Mouse (Mus musculus): ENCODE data around the gene Nans. TPM values are rescaled to one million over a fixed set of nuclear protein-coding genes. Genes with fewer than 3 reads are reported as not detected.

The Nans gene
- polyA plus RNA-seq, 1 experiment from 2014 or later: 89.1 TPM

DNA sequence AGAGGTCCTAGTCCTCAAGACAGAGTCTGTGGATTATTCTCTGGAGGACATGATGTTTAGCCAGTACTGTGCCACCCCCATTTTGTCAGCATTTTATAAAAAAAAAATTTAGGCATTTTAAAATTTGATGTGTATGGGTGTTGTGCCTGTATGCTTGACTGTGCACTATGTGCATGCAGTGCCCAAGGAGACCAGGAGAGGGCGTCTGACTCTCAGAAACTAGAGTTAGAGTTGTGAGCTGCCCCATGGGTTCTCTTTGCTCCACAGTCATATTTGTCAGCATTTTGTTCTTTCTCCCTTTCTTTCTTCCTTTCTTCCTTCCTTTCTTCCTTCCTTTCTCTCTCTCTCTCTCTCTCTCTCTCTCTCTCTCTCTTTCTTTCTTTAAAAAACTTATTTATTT lies 55.3 kb downstream of the Nans start:
- H3K36me3 ChIP-seq: no peaks in the 10 kb centered on the region
- no peak overlapping the region for H3K27ac ChIP-seq
- no peak for DNase-seq (ENCODE audit: low spot score)
- no peaks in the 10 kb centered on the region for H3K4me1 ChIP-seq
- no peak overlapping the region for H3K4me3 ChIP-seq
- H3K27me3 ChIP-seq (ENCODE audit: insufficient read depth, poor library complexity, severe bottlenecking): peaks cover 53% of the 10 kb centered on the region
- H3K9me3 ChIP-seq: no peaks in the 10 kb centered on the region
- 27% methylated on average over 1 of the region's 1 CpGs for WGBS

DNA sequence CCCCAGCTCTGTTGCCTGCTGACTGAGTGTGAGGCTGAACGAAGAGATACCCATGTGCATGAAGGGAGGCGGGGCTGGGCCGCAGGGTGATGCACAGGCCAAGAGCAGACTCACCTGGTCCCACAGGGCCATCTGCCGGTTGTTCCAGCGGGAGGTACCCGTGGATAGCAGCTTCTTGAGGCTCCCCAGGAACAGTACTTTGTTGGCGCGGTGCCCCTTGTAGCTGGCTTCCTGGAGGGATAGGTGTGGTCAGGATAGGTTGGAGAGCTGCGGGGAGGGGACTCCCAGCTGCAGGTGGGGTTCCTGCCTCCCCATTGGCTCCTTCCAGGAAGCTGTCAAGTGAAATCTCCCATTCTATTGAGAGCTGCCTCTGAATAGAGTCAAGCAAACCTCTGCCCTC lies 56.5 kb downstream of the Nans start:
- no peak overlapping the region for H3K4me3 ChIP-seq
- H3K36me3 ChIP-seq: no peaks in the 10 kb centered on the region
- 10% methylated on average over 9 of the region's 9 CpGs for WGBS
- no peak overlapping the region for H3K27ac ChIP-seq
- no peak for DNase-seq (ENCODE audit: low spot score)
- H3K27me3 ChIP-seq (ENCODE audit: insufficient read depth, poor library complexity, severe bottlenecking): peaks cover 42% of the 10 kb centered on the region
- no peaks in the 10 kb centered on the region for H3K9me3 ChIP-seq
- no peaks in the 10 kb centered on the region for H3K4me1 ChIP-seq

DNA sequence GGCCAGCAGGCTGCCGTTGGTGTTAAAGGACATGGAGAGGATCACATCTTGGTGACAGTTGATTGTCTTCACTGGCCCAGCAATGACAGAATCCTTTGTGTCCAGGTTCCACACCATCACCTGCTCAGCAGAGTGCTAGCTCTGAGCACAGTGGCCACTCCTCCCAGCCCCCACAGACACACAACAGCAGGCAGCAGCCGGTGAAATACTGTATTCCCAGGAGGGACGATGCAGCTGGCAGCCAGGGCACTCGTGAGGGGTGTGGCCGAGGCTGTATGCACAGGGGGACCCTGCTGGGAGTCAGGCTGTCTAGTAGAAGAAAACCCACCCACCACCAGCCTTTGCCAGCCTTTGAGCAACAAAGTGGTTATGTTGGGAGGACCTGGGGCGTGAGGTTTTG lies 57.7 kb downstream of the Nans start:
- no peak overlapping the region for H3K27ac ChIP-seq
- 46% methylated on average over 6 of the region's 6 CpGs for WGBS
- H3K9me3 ChIP-seq: no peaks in the 10 kb centered on the region
- H3K4me1 ChIP-seq: no peaks in the 10 kb centered on the region
- DNase-seq (ENCODE audit: low spot score): no peak
- no peaks in the 10 kb centered on the region for H3K36me3 ChIP-seq
- peaks cover 37% of the 10 kb centered on the region for H3K27me3 ChIP-seq (ENCODE audit: insufficient read depth, poor library complexity, severe bottlenecking)
- no peak overlapping the region for H3K4me3 ChIP-seq

DNA sequence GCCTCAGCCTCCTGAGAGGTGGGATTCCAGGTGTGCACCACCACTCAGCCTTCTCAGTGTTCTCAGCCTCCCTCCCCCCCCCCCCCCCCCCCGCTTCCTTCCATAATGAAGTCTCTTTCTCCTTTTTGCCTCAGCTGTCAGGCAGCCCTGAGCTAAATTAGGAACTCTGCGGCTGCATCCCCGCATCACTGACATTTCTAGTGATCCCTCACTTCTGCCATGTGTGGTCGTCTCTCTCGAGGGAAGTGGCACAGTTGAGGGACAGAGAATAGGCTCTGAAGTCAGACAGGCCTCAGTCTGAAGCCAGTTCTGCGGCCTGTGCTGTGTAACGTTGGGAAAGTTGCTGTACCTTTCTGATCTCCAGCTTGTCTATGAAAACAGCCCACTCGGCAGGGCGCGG lies 60.9 kb downstream of the Nans start:
- no peaks in the 10 kb centered on the region for H3K9me3 ChIP-seq
- no peaks in the 10 kb centered on the region for H3K4me1 ChIP-seq
- H3K27ac ChIP-seq: no peak overlapping the region
- peaks cover 37% of the 10 kb centered on the region for H3K27me3 ChIP-seq (ENCODE audit: insufficient read depth, poor library complexity, severe bottlenecking)
- WGBS: 67% methylated on average over 10 of the region's 10 CpGs
- DNase-seq (ENCODE audit: low spot score): no peak
- H3K36me3 ChIP-seq: no peaks in the 10 kb centered on the region
- H3K4me3 ChIP-seq: no peak overlapping the region

DNA sequence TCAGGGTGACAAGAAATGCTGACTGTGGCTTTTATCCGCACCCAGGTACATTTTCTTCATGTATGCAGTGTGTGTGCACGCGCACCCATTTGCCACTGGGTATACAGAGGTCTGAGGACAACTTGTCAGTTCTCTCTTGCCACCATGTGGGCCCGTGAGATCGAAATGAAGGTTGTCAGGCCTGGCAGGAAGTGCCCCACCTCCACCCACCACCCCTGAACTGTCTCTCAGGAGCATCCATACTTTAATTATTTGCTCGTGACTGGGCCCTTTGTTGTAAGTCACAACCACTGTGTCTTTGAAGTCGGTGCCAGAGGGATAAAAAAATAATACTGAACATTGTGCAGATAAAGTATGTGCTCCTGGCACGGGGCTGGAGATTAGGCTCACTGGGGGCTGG lies 61.4 kb downstream of the Nans start:
- WGBS: 68% methylated on average over 8 of the region's 8 CpGs
- H3K27ac ChIP-seq: no peak overlapping the region
- peaks cover 34% of the 10 kb centered on the region for H3K27me3 ChIP-seq (ENCODE audit: insufficient read depth, poor library complexity, severe bottlenecking)
- DNase-seq (ENCODE audit: low spot score): no peak
- H3K36me3 ChIP-seq: no peaks in the 10 kb centered on the region
- no peak overlapping the region for H3K4me3 ChIP-seq
- no peaks in the 10 kb centered on the region for H3K9me3 ChIP-seq
- H3K4me1 ChIP-seq: no peaks in the 10 kb centered on the region

Other genes starting within 250 kb of the Nans start
- gene Foxe1, start 145.6 kb upstream of the Nans start, polyA plus RNA-seq (2016; fragmentation: Nextera tagmentation; extraction: Ambion mirVana): 0.23 and 1.6 TPM in 2 replicates
- gene Trmo, start 99.8 kb upstream of the Nans start, polyA plus RNA-seq (2016; fragmentation: Nextera tagmentation; extraction: Ambion mirVana): 10.3 and 11.6 TPM in 2 replicates
- gene Hemgn, start 75.7 kb upstream of the Nans start, polyA plus RNA-seq (2016; fragmentation: Nextera tagmentation; extraction: Ambion mirVana): 35.8 and 50.0 TPM in 2 replicates
- 246 and 343 TPM in 2 replicates for gene Anp32b, start 38.3 kb upstream of the Nans start, polyA plus RNA-seq (2016; fragmentation: Nextera tagmentation; extraction: Ambion mirVana)
- gene Trim14, start 46.9 kb downstream of the Nans start, polyA plus RNA-seq (2016; fragmentation: Nextera tagmentation; extraction: Ambion mirVana): 0.86 and 2.4 TPM in 2 replicates
- gene Coro2a, start 113.0 kb downstream of the Nans start, polyA plus RNA-seq (2016; fragmentation: Nextera tagmentation; extraction: Ambion mirVana): 0.89 and 1.4 TPM in 2 replicates
- 0.55 and 0.98 TPM in 2 replicates for gene Tbc1d2, start 161.0 kb downstream of the Nans start, polyA plus RNA-seq (2016; fragmentation: Nextera tagmentation; extraction: Ambion mirVana)

Measured in heart, embryonic 10.5 days (tissue).